Mouse (Mus musculus) gastrocnemius, postnatal 14 days (tissue): ENCODE data around the gene Nckap5l. TPM values are rescaled to one million over a fixed set of nuclear protein-coding genes. Genes with fewer than 3 reads are reported as not detected.

Experiments used
- DNase-seq: peaks from one replicate; pipeline ENCODE4 v3.0.0; 2021; ENCODE audit warnings: mixed read lengths
- intact Hi-C: fragments of 180-260 bp; cut with DNase I; formaldehyde crosslinking; loops from one replicate; pipeline ENCODE4 v1.15.1; 2025; ENCODE audit warnings: low total_unique reads
- long read RNA-seq, 2 experiments: library from polyadenylated mRNA; stranded (forward); transcript quantifications; one replicate each; pipeline ENCODE4 v2.0.0; 2021
- total RNA-seq, 2 experiments: library from RNA; stranded (reverse); gene quantifications; 2 replicates each; pipeline ENCODE4 v1.2.3; 2021

The Nckap5l gene
- total RNA-seq = 1 to 10 TPM; 8.5 to 10.0 TPM
- long read RNA-seq, experiment 1, partial matches to known transcripts = 1 of 3 reads
- long read RNA-seq, experiment 1, other reads (novel, unspliced or antisense) = 2 of 3 reads
- long read RNA-seq, experiment 2, full-length matches to known transcripts = 5 of 9 reads
- long read RNA-seq, experiment 2, partial matches to known transcripts = 3 of 9 reads
- long read RNA-seq, experiment 2, other reads (novel, unspliced or antisense) = 1 of 9 reads

DNA sequence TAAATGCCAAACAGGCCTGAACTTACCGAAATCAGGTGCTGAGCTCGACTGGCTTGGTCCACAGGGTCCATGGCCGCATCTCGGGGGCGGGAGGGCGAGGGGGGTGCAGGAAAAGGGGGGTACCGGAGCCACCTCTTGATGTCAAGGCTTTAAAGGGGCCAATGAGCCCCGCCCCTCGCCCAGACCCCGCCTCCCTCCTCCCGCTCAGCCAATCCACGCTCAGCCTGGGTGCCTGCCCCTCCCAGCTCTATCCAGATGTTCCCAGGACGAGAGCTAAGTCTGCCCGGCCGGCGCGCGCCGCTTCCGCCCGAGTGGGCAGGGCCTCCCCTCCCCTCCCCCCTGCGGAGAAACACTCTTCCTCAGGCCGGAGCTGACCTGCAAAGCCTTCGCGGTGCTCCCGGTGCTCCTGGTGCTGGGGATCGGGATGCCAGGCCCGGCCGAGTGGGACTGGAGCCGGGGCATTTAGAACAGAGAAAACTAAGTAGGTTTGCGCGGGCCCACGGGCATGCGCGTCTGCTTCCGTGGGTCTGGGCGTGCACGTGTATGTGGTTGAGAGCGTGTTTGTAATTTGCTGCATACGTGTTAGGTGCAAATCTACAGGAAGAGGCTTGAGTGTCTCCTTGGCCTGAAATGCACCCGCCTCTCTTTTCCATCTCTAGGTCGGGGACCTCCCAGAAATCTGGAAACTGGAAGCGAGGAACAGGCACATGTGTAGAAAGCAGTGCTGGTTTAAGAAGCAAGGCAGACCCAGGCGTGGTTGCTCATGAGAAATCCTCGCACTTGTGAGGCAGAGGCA lies at the start of gene Nckap5l:
TSS of gene Nckap5l (minus strand) at position 143 of the 796 bp plus-strand sequence.
- intact Hi-C loops = no loop called here
- DNase-seq = peak; percentile 94

DNA sequence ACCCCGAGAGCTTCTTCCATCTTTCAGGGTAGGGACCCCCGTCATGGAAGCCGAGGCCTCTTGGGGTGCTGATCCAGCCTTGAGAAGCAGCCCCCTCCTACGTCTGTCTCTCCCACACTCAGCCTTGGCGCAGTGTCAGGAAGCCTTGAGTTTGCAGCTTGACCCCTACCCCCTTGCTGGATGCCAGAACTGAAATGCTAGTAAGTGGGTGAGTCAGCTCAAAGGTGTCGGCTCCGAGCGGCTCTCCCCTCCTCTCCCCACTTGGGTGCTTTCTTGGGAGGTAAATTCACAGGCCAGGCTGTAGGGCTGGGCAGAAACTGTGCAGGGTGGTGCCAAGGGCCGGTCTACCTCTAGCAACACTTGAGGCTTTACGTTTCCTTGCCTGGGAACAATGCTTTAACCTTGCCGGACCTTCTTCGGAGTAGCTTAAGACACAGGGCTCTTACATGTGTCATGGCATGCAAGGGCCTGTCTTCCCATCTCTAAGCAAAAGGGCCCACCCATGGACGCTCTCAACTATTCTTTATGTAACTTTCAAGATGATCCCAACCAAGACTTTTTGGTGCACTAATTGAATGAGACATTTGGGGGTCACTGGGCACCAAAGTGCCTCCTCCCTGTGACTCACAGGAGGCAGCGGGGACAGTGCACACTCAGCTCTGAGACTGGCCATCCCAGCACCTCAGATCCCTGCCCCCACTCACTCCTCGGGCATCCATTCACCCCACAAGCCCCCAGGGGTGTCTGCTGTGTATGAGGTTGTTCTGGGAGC lies 48.0 kb upstream of the Nckap5l start:
- intact Hi-C loops = no loop called here

DNA sequence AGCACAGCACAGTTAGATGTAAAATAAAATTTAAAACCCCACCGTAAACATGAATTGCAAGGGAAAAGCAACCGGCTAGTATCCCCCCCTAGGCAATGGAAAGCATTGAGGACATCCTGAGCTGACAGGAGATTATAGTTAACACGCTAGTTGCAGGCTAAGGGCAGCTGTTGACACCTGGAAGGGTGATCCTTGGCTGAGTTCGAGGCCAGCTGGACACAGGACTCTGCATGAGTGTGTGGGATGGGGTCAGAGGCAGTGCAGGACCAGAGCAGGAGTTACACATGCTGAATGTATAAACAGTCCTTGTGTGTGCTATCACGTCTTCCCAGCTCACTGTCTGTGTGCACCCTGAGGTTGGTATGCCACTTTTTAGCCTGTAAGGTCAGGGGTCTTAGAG lies 45.7 kb upstream of the Nckap5l start:
- no peak for DNase-seq
- intact Hi-C loops = loop anchor here (5.0 kb wide), 1 partner anchor 174 kb away; no protein-coding TSS in a partner anchor

More for the DNA sequence above, 48.0 kb upstream of the Nckap5l start:
- no peak for DNase-seq

DNA sequence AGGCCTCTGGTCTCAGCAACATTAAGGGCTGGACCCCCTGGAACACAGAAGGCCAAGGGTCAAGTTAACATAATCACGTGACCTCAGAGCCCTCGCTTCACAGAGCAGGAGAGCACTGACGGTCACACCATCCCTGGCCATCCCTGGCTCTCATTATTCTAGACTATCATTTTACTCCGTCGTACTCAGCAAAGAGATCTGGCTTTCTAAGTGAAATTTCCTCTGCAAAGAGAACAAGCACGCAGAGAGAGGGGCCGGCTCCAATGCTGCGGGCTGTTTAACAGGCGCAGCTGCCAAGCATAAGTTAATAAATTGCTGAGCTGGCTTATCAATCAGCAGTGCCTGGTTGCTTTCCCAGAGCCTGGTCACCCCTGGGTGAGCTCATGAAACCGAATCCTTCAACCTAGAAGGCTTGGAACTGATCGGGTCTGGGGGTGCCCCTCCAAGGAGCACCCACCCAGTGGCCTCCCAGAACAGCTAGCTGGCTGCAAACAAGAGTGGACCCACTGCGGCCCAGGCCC lies 44.8 kb upstream of the Nckap5l start:
- intact Hi-C loops = loop anchor here (5.0 kb wide), 1 partner anchor 175 kb away; no protein-coding TSS in a partner anchor
- no peak for DNase-seq

DNA sequence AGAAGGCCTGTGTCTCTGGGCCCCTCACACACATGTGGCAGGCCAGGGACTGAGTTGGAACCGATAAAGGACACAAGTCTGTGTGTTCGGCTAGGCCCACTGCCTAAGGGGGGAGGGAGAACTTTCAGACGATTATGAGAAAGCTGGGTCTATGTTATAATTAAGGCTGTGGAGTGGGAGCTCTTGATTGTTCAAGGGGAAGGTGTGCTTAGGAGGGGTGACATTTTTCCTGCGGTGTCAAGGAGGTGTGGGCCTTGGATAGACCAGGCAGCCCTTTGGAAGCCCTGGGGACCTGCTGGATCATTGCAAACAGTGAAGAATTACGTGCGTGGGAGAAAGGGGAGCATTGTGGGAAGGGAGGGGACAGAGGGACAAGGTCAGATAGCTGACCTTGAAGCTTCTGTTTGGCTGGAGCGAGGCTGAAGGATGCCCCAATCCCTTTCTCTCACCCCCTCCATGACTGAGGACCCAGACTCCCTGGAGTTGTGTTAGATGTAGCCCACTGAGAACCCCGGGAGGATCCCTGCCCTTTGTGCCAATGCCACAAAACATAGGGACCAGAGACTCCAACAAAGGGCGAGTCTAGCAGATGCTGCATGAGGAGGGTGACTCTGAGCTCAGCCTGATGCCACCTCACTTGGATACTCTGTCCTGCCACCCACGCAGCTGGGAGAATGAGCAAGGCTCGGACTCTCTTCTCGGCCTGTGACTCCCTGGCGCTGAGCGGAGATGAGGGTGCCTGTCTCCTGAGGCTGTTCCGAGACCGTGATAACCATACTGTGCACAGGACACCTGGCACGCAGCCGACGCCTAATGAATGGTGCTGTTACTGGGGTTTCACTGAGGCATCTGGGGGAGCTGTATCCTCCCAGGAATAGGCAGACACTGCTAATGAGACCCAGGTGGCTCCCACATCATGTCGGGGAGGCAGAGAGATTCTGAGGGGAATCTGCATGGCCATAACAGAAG lies 44.0 kb upstream of the Nckap5l start:
- intact Hi-C loops = loop anchor here (5.0 kb wide), 1 partner anchor 176 kb away; no protein-coding TSS in a partner anchor
- DNase-seq = no peak

DNA sequence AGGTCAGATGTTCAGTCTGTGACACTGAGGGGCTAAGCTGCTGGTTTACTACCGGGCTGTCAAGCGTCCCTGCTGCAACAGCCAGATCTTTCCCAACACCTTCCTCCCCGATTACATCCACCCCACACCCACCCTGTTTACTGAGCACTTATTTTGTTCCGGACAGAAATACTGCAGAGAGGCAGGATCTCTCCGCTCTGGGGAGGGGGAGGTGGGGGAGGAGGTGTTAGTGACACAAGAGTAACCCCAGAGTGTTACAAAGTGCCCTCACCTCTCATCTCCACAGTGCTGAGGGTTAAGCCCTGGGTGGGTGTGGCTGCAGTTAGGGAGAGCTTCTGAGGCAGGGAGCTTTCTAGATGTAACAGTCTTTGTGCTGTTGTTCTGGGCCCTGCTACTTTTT lies 42.8 kb upstream of the Nckap5l start:
- intact Hi-C loops = loop anchor here (5.0 kb wide), 1 partner anchor 177 kb away; no protein-coding TSS in a partner anchor
- no peak for DNase-seq

DNA sequence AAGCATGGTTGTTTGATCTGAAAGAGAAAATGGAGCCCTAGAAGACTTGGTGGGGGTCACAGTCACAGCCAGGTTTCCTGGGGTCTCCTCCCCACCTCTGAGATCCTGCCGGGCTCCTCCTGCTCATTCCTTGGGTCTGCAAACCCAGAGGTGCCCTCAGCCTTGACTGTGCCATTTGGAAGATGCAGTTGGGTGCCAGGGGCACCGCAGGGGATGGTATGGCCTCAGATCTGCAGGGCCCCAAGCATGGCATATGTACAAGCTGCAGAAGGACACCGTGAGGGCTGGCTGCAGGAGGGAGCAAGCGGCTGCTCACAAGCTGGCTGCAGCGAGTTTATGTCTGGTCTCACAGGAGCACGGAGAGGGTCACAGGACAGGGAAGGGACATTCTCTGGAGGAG lies 42.2 kb upstream of the Nckap5l start:
- no peak for DNase-seq
- intact Hi-C loops = loop anchor here (5.0 kb wide), 1 partner anchor 178 kb away; no protein-coding TSS in a partner anchor

DNA sequence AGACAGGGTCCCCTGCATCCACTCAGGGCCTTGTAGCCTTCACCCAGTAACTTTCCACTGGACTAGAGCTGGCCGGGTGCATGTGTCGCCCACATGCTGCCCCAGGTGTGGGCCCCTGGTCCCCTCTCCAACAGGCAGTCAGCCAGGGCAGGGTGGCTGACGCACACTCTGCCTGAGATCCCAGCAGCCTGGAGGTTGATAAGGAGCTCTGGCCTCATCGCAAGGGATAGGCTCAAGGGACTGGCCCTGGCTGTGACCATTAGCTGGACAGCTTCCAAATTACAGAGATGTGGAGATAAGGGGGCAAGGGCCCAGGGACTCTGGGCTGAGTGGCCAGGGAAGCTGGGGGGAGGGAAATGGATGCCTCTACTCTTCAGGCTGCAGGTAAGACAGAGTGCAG lies 41.2 kb upstream of the Nckap5l start:
- intact Hi-C loops = no loop called here
- no peak for DNase-seq

DNA sequence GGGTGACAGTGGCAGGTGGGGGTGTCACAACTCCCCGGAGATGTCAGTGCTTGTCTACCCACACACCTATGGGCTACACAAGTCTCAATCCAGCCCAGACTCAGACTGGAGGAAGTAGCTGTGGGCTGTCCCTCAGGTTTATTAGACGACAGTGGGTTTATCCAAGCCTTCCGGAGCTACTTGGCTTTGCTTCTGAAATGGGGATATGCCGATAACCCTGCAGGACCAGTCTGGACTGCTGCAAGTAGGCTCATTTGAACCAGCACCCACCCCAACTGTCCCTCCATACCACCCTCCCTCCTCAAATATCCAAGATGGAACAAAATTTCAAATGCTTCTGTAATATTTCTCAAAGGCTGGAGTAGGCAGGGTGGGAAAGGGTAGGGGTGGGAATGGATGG lies 40.8 kb upstream of the Nckap5l start:
- no peak for DNase-seq
- intact Hi-C loops = no loop called here

DNA sequence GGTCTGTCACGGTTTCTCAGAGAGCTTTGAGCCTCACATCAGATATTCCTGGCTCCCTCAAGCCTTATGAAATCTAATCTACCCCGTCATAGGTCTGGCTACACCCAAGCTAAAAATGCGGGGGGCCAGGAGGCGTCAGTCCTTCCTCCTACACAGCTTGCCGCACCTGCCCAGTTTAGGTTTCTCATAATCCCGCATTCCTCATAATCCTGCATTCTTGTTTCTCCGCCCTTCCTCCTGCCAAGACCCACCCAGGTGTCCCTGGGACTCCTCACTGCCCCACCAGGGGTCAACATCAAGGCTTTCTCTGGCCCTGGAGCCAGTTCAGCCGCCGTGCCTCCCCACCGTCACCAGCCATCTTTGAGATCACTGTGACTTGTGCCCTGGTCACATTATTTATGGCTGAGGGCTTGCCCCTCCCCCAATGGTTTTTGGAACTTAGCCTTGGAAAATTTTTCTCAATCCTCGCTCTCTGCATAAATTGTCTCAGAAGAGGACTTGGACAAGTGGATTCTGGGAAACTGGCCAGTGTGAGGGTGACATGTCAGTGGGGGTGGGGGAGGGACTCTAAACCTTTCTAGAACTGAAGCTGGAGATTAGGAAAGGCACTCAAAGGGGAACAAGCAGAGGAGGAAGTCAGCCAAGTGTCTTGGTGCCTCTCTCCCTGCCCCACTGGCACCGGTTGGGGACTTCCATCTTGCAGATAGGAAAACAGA lies 40.1 kb upstream of the Nckap5l start:
- peak; percentile 28 for DNase-seq
- intact Hi-C loops = no loop called here

DNA sequence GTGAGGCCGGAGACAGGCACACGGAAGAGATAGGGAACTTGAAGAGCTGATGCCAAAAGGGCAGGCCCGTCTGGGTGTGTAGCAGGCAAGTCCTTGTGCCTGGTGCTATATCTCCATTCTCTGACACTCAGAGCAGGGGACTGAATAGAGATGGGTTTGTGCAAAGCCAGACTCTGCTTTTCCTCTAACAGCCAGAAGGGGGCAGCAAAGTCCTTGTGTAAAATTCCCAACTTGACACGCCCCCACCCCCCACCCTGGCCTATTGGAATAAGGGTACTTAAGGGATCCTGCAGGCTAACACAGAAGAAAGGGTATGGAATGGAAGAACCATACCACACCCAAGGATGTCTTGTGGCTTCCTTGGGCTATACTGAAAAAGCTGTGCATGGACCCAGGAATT lies 39.5 kb upstream of the Nckap5l start:
- peak; percentile 41 for DNase-seq
- intact Hi-C loops = no loop called here

DNA sequence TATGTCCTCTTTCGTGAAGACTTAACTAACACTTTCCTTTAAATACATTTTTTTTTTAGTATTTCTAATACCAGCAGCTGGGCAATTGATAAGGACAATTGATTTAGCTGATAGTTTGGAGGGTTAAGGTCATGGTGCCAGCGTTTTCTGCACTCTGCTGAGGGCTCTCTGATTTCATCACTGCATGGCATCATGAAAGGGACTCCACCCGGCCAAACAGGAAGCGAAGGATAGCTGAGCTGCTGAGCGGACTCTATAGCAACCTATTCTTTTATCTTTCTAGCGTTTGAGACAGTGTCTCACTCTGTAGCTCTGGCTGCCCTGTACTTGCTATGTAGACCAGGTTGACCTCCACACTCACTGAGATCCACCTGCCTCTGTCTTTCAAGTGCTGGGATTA lies 27.2 kb upstream of the Nckap5l start:
- intact Hi-C loops = no loop called here
- no peak for DNase-seq

DNA sequence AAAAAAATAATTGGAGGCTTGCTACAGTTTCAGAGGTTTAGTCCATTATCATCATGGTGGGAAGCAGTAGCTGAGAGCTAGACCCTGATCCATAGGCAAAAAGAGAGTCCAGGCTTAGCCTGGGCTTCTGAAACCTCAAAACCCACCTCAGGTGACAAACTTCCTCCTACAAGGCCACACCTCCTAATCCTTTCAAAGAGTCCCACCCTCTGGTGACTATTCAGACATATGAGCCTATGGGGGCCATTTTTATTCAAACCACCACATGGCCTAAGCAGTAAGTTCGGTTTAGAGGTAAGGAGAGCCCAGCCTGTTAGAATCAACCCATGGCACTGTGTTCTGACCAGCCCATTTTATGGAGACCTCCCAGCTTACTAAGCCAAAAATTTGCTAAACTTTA lies 18.3 kb upstream of the Nckap5l start:
- intact Hi-C loops = no loop called here
- no peak for DNase-seq

DNA sequence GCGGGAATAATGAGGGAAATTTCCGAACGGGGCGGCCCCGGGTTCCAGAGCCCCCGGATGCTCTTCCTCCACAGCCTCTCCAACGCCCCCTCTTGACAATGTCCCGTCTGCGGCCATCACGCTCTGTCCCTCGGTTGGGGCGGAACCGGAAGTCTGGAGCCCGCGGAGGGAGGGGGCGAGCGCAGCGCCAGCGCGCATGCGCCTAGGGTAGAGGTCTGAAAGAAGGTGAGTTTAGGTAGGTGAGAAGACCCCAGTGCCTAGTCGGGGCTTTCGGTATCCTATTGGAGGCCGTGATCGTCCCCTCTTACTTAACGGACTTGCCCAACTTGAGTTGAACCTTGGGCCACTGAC lies 17.0 kb upstream of the Nckap5l start, which contains the start of gene Bcdin3d:
TSS of gene Bcdin3d (minus strand) at position 155 of the 351 bp plus-strand sequence.
- DNase-seq = peak; percentile 90
- intact Hi-C loops = no loop called here

DNA sequence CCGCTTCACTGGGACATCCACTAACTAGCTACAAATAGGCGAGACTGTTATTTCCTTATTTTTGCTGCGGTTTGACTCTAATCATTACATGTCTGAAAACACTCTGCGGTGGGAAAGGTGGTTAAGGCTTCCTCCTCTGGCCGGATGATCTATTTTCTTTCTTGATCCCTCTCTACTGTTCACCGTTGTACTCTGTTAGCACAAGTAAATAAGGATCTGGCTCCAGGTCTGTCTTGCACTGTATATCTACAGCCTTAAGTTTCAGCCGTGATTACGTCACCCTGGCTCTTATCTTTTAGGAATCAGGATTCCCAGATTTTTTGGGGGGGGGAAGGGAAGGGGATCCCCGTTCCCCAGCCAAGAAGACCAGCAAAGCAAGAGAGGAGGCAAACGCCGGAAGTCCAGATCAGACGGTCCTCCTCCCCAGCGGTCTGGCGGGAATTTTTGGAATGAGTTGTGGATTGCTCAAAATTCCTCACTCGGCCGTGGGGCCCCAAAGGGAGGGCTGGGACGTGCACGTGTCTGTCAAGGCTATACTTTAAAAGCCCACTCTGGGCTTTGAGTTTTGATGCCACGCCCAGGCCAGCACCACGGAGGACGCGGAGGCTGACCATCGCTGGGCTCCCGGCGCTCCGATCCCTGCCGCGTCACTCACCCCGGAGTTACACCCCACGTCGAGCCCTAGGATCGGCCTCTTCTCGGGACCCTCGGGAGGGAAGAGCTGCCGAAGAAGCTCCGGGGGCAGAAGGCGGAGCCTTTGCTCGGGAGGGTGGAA lies 16.4 kb upstream of the Nckap5l start:
- intact Hi-C loops = no loop called here
- peak; percentile 73 for DNase-seq

DNA sequence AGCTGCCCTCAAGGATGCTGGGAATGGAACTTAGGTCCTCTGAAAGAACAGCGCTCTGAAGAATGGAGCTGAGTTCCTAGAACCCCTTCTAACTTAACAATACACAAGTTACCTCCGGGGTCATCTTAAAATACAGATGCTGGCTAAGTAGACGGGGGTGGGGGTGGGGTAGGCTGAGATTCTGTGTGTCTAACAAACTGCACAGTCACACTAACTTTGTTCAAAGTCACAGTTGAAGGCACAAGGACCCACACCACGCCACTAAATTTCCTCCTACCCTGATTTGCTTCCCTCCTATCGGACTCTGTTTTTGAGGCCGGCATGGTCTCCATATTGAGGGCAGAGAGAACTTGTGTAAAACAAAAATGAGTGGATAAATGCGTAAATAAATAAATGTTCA lies 15.4 kb upstream of the Nckap5l start:
- no peak for DNase-seq
- intact Hi-C loops = no loop called here

DNA sequence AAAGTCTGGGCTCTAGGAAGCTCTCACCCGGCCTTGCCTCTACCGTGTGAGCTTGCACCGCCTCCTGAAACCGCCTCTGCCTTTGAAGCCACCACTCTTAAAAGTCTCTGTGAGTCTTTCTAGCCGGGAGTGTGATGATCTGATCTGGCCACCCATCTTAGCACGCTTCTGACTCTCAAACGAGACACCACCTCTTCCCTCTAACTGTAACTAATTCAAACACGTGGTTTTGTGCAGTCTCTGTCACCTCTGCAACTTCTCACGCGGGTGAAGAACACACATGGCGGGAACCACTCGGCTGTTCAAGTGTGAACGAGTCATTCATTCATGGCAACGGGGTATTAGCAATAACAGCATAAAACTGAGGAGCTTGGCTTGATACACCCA lies 14.1 kb upstream of the Nckap5l start:
- intact Hi-C loops = no loop called here
- DNase-seq = no peak
